Mouse (Mus musculus): ENCODE results near the gene Hoxc10. TPM values are rescaled to one million over a fixed set of nuclear protein-coding genes. Genes with fewer than 3 reads are reported as not detected.

Gene Hoxc10
- polyA plus RNA-seq, 1 experiment from 2014 or later = 0.25 TPM

- H3K27me3 ChIP-seq (replicated peaks; ENCODE audit: control insufficient read depth, insufficient read depth, low read length) = peaks cover 99% of the 10 kb centered on the region
- 2% methylated on average over 37 of the region's 37 CpGs for WGBS
- no peaks in the 10 kb centered on the region for H3K9me3 ChIP-seq (ENCODE audit: control insufficient read depth)
- no peak for TF ChIP-seq CTCF (IDR thresholded peaks at IDR 0.05; ENCODE audit: low read depth)
- peak overlapping the region; percentile 45 for H3K4me2 ChIP-seq (replicated peaks; ENCODE audit: low read depth)
- no peaks in the 10 kb centered on the region for H3K36me3 ChIP-seq (ENCODE audit: control insufficient read depth, insufficient read depth)
- peak overlapping the region; percentile 29 for H3K4me3 ChIP-seq (ENCODE audit: low read depth, low read length)
- H3K9ac ChIP-seq (ENCODE audit: low read depth, low read length) = no peak overlapping the region
- no peak; the same call in 1 of the 2 replicates for ATAC-seq
- no peaks in the 10 kb centered on the region for H3K4me1 ChIP-seq (replicated peaks; ENCODE audit: control insufficient read depth, insufficient read depth, low read length)
- no peak overlapping the region for H3K27ac ChIP-seq (ENCODE audit: low read depth, low read length)
Observed at GRCm38 (mm10) chr15:102976631-102977422, 10.2 kb downstream of the Hoxc10 start.

- TF ChIP-seq CTCF (IDR thresholded peaks at IDR 0.05; ENCODE audit: low read depth) = no peak
- WGBS = 8% methylated on average over 16 of the region's 16 CpGs
- H3K27ac ChIP-seq (ENCODE audit: low read depth, low read length) = no peak overlapping the region
- peak overlapping the region; percentile 29 for H3K4me3 ChIP-seq (ENCODE audit: low read depth, low read length)
- H3K9ac ChIP-seq (ENCODE audit: low read depth, low read length) = no peak overlapping the region
- ATAC-seq = no peak
- no peaks in the 10 kb centered on the region for H3K36me3 ChIP-seq (ENCODE audit: control insufficient read depth, insufficient read depth)
- H3K4me2 ChIP-seq (replicated peaks; ENCODE audit: low read depth) = peak overlapping the region; percentile 45
- H3K27me3 ChIP-seq (replicated peaks; ENCODE audit: control insufficient read depth, insufficient read depth, low read length) = peaks cover 99% of the 10 kb centered on the region
- H3K4me1 ChIP-seq (replicated peaks; ENCODE audit: control insufficient read depth, insufficient read depth, low read length) = 0 out of 2 replicates have a peak, but pooled peaks cover 3% of the 10 kb centered on the region
- H3K9me3 ChIP-seq (ENCODE audit: control insufficient read depth) = no peaks in the 10 kb centered on the region
Observed at GRCm38 (mm10) chr15:102977423-102977974, 10.9 kb downstream of the Hoxc10 start.

- Histone ChIP-seq H3K4me1 (replicated peaks; ENCODE audit: control insufficient read depth, insufficient read depth, low read length) (0 out of 2 replicates have a peak, but pooled peaks cover 3% of the 10 kb centered on the region), H3K36me3 (ENCODE audit: control insufficient read depth, insufficient read depth) (no peaks in the 10 kb centered on the region), H3K27me3 (replicated peaks; ENCODE audit: control insufficient read depth, insufficient read depth, low read length) (peaks cover 98% of the 10 kb centered on the region), H3K27ac (ENCODE audit: low read depth, low read length) (no peak overlapping the region), H3K4me2 (replicated peaks; ENCODE audit: low read depth) (no peak overlapping the region), H3K9me3 (ENCODE audit: control insufficient read depth) (no peaks in the 10 kb centered on the region), H3K4me3 (ENCODE audit: low read depth, low read length) (no peak overlapping the region), H3K9ac (ENCODE audit: low read depth, low read length) (no peak overlapping the region)
- 9% methylated on average over 12 of the region's 13 CpGs for WGBS
- no peak for ATAC-seq
- TF ChIP-seq CTCF (IDR thresholded peaks at IDR 0.05; ENCODE audit: low read depth) = no peak
Observed at GRCm38 (mm10) chr15:102978615-102979515, 12.3 kb downstream of the Hoxc10 start.

- H3K27me3 ChIP-seq (replicated peaks; ENCODE audit: control insufficient read depth, insufficient read depth, low read length) = peaks cover 99% of the 10 kb centered on the region
- no peak for TF ChIP-seq CTCF (IDR thresholded peaks at IDR 0.05; ENCODE audit: low read depth)
- no peaks in the 10 kb centered on the region for H3K9me3 ChIP-seq (ENCODE audit: control insufficient read depth)
- 0 out of 2 replicates have a peak, but pooled peaks cover 3% of the 10 kb centered on the region for H3K4me1 ChIP-seq (replicated peaks; ENCODE audit: control insufficient read depth, insufficient read depth, low read length)
- 0% methylated on average over 1 of the region's 1 CpGs for WGBS
- no peak overlapping the region for H3K4me3 ChIP-seq (ENCODE audit: low read depth, low read length)
- no peaks in the 10 kb centered on the region for H3K36me3 ChIP-seq (ENCODE audit: control insufficient read depth, insufficient read depth)
- H3K9ac ChIP-seq (ENCODE audit: low read depth, low read length) = no peak overlapping the region
- H3K4me2 ChIP-seq (replicated peaks; ENCODE audit: low read depth) = no peak overlapping the region
- no peak for ATAC-seq
- no peak overlapping the region for H3K27ac ChIP-seq (ENCODE audit: low read depth, low read length)
Observed at GRCm38 (mm10) chr15:102979936-102980335, 13.3 kb downstream of the Hoxc10 start.

- Histone ChIP-seq H3K9ac (ENCODE audit: low read depth, low read length) (no peak overlapping the region), H3K27ac (ENCODE audit: low read depth, low read length) (no peak overlapping the region), H3K4me1 (replicated peaks; ENCODE audit: control insufficient read depth, insufficient read depth, low read length) (0 out of 2 replicates have a peak, but pooled peaks cover 3% of the 10 kb centered on the region), H3K4me2 (replicated peaks; ENCODE audit: low read depth) (no peak overlapping the region), H3K4me3 (ENCODE audit: low read depth, low read length) (no peak overlapping the region), H3K27me3 (replicated peaks; ENCODE audit: control insufficient read depth, insufficient read depth, low read length) (peaks cover 99% of the 10 kb centered on the region), H3K36me3 (ENCODE audit: control insufficient read depth, insufficient read depth) (no peaks in the 10 kb centered on the region), H3K9me3 (ENCODE audit: control insufficient read depth) (no peaks in the 10 kb centered on the region)
- WGBS = 8% methylated on average over 11 of the region's 11 CpGs
- no peak for TF ChIP-seq CTCF (IDR thresholded peaks at IDR 0.05; ENCODE audit: low read depth)
- ATAC-seq = no peak
Observed at GRCm38 (mm10) chr15:102980352-102980751, 13.8 kb downstream of the Hoxc10 start.

GRCm38 (mm10) chr15:102980912-102981311, 14.3 kb downstream of the Hoxc10 start:
- no peak overlapping the region for H3K27ac ChIP-seq (ENCODE audit: low read depth, low read length)
- H3K36me3 ChIP-seq (ENCODE audit: control insufficient read depth, insufficient read depth) = no peaks in the 10 kb centered on the region
- 0 out of 2 replicates have a peak, but pooled peaks cover 3% of the 10 kb centered on the region for H3K4me1 ChIP-seq (replicated peaks; ENCODE audit: control insufficient read depth, insufficient read depth, low read length)
- no peak for ATAC-seq
- H3K4me3 ChIP-seq (ENCODE audit: low read depth, low read length) = peak overlapping the region; percentile 25
- H3K9me3 ChIP-seq (ENCODE audit: control insufficient read depth) = no peaks in the 10 kb centered on the region
- WGBS = 3% methylated on average over 14 of the region's 14 CpGs
- peaks cover 99% of the 10 kb centered on the region for H3K27me3 ChIP-seq (replicated peaks; ENCODE audit: control insufficient read depth, insufficient read depth, low read length)
- H3K9ac ChIP-seq (ENCODE audit: low read depth, low read length) = no peak overlapping the region
- H3K4me2 ChIP-seq (replicated peaks; ENCODE audit: low read depth) = peak overlapping the region; percentile 52
- TF ChIP-seq CTCF (IDR thresholded peaks at IDR 0.05; ENCODE audit: low read depth) = no peak

Data from intestine, postnatal 0 days (tissue).